Mouse (Mus musculus) 3134 (cell line): ENCODE measurements around the gene Cntnap3.
"Not testable (repeated sequence)": the region's sequence is repeated elsewhere in the genome, so short reads cannot be mapped to it uniquely, and the experiment has no call there.

ENCODE experiments used
- DNase-seq: peaks from one replicate; pipeline ENCODE4 v3.0.0-alpha.2; 2011; ENCODE audit warnings: low spot score; ENCODE audit not compliant: insufficient read length; ENCODE audit errors: extremely low read depth

Cntnap3 gene

DNA sequence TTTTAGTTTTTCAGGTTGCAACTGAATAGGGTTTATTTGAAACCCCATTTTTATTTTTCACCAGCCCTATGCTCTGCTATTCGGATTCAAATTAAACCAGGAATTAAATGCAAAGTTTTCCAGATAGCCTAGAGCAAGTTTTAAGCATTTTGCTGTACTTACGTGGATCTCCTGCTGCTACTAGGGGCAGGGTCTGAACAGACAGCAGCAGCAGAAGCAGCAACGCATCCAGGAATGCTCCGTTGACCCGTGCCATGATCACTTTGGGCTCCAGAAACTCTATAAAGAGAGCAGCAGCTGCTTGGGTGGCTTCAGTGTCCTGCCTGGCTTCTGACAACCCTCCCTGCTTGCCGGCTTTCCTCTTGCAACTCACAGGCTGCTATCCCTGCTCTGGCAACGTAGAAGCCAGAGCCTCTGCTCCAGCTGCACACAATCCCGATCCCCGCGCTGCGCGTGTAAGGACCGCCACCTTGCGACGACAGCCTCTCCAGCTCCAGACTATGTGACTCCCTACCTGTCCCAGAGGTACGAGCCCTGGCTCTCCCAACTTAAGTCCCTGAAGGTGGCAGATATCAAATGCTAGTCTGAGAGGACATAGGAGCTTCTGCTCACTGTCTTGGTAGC lies at the start of gene Cntnap3:
Gene Cntnap3, minus strand, starts transcription at position 371 of the 624 bp plus-strand sequence.
- DNase-seq, result peak; percentile 4

DNA sequence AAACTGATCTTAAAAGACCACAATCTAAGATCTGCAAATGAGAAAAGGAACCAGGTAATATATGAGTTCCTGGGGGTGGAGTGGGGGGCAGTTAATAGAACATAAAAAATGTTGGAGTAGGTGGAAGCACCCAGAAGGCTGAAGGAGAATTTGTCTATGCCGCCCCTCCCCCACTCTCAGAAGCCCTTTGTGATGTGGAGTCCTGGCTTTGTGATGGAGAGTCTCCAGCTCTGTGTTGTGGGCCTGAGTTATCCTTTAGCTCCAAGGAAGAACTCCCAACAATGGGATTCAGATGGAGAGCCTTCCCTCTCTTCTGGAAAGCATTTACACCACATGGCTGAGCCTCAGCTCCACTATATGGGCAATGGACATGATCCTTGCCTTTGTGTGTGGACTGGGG lies 13.4 kb upstream of the Cntnap3 start, which contains the start of gene Spata31:
Gene Spata31, plus strand, starts transcription at position 216 of the 400 bp plus-strand sequence.
- no peak for DNase-seq

- no peak for DNase-seq
Measured at GRCm38 (mm10) chr13:64903132-64903531, 623 bp downstream of the Cntnap3 start.

DNA sequence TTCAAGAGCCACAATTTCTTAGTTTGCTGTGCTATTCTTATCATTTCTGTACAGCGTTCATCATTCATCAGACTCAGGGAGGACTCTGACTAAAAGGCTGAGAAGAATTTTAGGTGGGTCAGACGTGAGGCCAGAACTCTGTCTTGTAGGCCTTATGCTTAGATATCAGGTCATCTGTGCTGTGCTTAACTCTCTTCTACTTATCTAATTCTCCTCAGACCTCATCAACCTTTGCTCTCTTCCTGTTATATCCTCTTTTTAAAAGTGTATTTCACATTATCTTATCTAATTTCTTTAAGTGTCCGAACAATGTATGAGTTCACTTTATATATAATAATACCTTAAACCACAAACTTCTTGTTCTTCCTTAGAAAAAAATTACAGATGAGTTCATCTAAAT lies 38.4 kb downstream of the Cntnap3 start:
- no peak for DNase-seq

GRCm38 (mm10) chr13:64824856-64825255 lies 78.9 kb downstream of the Cntnap3 start:
- DNase-seq, result not testable (repeated sequence)

- no peak for DNase-seq
Measured at GRCm38 (mm10) chr13:64745383-64745782, 158.4 kb downstream of the Cntnap3 start.

- DNase-seq, result no peak
Measured at GRCm38 (mm10) chr13:64732244-64732643, 171.5 kb downstream of the Cntnap3 start.

GRCm38 (mm10) chr13:64716791-64717190 lies 187.0 kb downstream of the Cntnap3 start:
- DNase-seq, result no peak

- DNase-seq, result no peak
Measured at GRCm38 (mm10) chr13:64692463-64692862, 211.3 kb downstream of the Cntnap3 start.
